Mouse (Mus musculus): ENCODE measurements at regions not wholly inside any gene's neighbourhood (a gene's known extent, or its start where the extent isn't known, plus 50 kb on each side); places are given as distances from the start of the nearest gene placed in this dataset.

GRCm38 (mm10) chr1:12640983-12641382 lies 1227.1 kb downstream of the A830018L16Rik start:
- TF ChIP-seq CTCF (IDR thresholded peaks at IDR 0.05; ENCODE audit: low read depth) (no peak), EP300 (IDR thresholded peaks at IDR 0.05; ENCODE audit: low read depth) (no peak)

Data from heart, postnatal 0 days (tissue).